Mouse (Mus musculus): ENCODE measurements around the gene Crebzf. TPM values are rescaled to one million over a fixed set of nuclear protein-coding genes. Genes with fewer than 3 reads are reported as not detected.

Crebzf gene
- total RNA-seq (2021), result 10 to 100 TPM; 81.7 to 93.1 TPM
- long read RNA-seq, experiment 1, transcript Crebzf-201 (1 exons, 3,376 nt), result minor isoform, 30 of 141 reads
- long read RNA-seq, experiment 1, transcript Crebzf-205 (2 exons, 1,380 nt), result major isoform, 72 of 141 reads
- long read RNA-seq, experiment 1, transcript Crebzf-203 (3 exons, 891 nt), result minor isoform, 20 of 141 reads
- long read RNA-seq, experiment 1, transcript Crebzf-207 (4 exons, 873 nt), result minor isoform, 7 of 141 reads
- long read RNA-seq, experiment 1, partial matches to known transcripts, result 1 of 141 reads
- long read RNA-seq, experiment 1, other reads (novel, unspliced or antisense), result 5 of 141 reads
- long read RNA-seq, experiment 2, transcript Crebzf-201 (1 exons, 3,376 nt), result minor isoform, 30 of 87 reads
- long read RNA-seq, experiment 2, transcript Crebzf-203 (3 exons, 891 nt), result minor isoform, 9 of 87 reads
- long read RNA-seq, experiment 2, transcript Crebzf-207 (4 exons, 873 nt), result minor isoform, 6 of 87 reads
- long read RNA-seq, experiment 2, transcript Crebzf-205 (2 exons, 1,380 nt), result major isoform, 34 of 87 reads
- long read RNA-seq, experiment 2, partial matches to known transcripts, result 2 of 87 reads
- long read RNA-seq, experiment 2, other reads (novel, unspliced or antisense), result 0 of 87 reads

- DNase-seq (ENCODE audit: low spot score in 2 of 2), result peak; percentile 92 to 96
Observed at GRCm38 (mm10) chr7:90442518-90443080, at the start of gene Crebzf. Crebzf (plus strand) TSS chr7:90442729.

GRCm38 (mm10) chr7:90395073-90395472 is 47.5 kb upstream of the Crebzf start:
- DNase-seq (ENCODE audit: low spot score in 2 of 2), result no peak

GRCm38 (mm10) chr7:90395928-90396327 is 46.6 kb upstream of the Crebzf start:
- no peak for DNase-seq (ENCODE audit: low spot score in 2 of 2)

- peak; percentile 67 to 75 for DNase-seq (ENCODE audit: low spot score in 2 of 2)
Observed at GRCm38 (mm10) chr7:90409934-90410333, 32.6 kb upstream of the Crebzf start.

DNA sequence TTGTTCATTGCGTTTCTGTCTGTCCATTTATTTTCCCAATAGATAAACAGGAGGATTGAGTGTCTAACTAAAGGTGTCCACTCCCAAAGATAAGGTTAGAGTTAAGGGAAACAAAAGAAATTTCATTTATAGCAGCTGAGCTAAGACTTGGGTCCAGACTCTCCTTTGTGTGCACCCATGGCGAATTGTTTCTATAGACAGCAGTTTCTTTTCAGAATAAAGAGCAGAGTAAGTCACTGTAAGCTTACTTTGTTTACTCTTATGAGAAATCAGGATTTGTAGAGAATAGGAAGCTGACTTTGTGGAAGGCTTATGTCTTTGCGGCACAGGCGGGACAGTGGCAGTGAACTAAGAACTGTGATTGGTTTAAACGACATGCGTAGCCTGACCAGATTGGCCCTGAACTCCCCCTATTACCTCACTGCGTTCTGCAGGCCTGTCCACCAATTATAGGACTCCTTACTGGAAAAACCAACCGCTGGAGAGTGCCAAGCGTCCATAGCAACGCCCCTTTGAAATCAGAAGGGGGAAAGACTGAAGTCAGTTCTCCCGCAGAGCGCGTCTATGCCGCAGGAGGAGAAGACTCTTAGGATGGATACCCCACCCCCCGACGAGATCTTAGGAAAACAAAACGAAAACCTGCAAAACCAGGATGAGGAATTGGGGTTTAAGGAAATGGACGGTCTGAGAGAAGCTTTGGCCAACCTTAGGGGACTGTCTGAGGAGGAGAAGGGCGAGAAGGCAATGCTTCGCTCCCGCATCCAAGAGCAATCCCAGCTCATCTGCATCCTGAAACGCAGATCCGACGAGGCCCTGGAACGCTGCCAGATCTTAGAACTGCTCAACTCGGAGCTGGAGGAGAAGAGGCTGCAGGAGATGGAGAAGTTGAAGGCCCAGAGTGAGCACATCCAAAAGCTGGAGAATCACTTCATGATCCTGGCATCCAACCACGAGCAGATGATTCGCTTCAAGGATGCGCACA is 16.2 kb upstream of the Crebzf start, which contains the start of gene Ccdc89:
TSS of gene Ccdc89 (plus strand) at position 558 of the 982 bp plus-strand sequence.
- DNase-seq (ENCODE audit: low spot score in 2 of 2), result peak; percentile 71 to 74

DNA sequence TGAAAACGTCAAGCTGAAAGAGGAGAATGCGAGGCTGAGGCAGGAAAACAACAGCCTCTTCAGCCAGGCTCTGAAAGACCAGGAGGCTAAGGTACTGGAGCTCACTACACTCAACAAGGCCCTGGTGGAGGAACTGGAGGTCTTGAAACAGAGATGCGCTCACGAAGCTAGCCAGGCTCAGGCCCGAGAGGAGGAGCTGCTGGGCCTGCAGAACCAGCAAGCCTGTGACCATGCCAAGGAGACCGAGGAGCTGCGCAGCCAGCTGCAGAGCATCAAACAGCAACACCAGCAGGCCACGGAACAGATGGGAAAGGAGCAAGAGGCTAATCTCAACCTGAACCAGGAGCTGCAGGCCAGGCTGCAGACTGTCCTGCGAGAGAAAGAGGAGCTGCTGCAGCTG is 15.5 kb upstream of the Crebzf start:
- DNase-seq (ENCODE audit: low spot score in 2 of 2), result no peak

GRCm38 (mm10) chr7:90432221-90432620 is 10.3 kb upstream of the Crebzf start:
- DNase-seq (ENCODE audit: low spot score in 2 of 2), result no peak

GRCm38 (mm10) chr7:90440044-90440443 is 2.5 kb upstream of the Crebzf start:
- DNase-seq (ENCODE audit: low spot score in 2 of 2), result no peak

- no peak for DNase-seq (ENCODE audit: low spot score in 2 of 2)
Observed at GRCm38 (mm10) chr7:90442070-90442469, 459 bp upstream of the Crebzf start.

DNA sequence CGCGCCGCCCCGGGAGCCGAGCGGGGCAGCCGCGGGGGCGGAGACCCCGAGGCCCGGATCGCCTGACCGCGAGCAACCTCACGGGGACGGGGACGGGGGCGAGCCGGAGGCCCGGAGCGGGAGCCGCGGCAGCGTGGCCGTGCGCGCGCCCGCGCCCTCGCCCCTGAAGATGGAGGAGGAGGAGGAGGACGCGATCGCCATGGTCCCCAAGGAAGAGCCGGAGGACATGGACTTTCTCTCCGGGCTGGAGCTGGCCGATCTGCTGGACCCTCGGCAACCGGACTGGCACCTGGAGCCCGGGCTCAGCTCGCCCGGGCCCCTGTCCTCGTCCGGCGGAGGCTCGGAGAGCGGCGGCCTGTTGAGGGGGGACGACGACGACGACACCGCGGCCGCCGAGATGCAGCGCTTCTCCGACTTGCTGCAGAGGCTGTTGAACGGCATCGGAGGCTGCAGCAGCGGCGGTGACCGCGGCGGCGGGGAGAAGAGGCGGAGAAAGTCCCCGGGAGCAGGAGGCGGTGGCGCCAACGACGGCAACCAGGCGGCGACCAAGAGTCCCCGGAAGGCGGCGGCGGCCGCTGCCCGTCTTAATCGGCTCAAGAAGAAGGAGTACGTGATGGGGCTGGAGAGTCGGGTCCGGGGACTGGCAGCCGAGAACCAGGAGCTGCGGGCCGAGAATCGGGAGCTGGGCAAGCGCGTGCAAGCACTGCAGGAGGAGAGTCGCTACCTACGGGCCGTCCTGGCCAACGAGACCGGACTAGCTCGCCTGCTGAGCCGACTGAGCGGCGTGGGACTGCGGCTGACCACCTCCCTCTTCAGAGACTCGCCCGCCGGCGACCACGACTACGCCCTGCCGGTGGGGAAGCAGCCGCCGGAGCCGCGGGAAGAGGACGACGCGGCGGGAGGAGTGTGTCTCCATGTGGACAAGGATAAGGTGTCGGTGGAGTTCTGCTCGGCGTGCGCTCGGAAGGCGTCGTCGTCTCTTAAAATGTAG is 867 bp downstream of the Crebzf start:
- peak; percentile 60 to 72 for DNase-seq (ENCODE audit: low spot score in 2 of 2)

GRCm38 (mm10) chr7:90444206-90444605 is 1.7 kb downstream of the Crebzf start:
- no peak for DNase-seq (ENCODE audit: low spot score in 2 of 2)

GRCm38 (mm10) chr7:90456149-90456844 is 13.8 kb downstream of the Crebzf start:
- DNase-seq (ENCODE audit: low spot score in 2 of 2), result no peak

DNA sequence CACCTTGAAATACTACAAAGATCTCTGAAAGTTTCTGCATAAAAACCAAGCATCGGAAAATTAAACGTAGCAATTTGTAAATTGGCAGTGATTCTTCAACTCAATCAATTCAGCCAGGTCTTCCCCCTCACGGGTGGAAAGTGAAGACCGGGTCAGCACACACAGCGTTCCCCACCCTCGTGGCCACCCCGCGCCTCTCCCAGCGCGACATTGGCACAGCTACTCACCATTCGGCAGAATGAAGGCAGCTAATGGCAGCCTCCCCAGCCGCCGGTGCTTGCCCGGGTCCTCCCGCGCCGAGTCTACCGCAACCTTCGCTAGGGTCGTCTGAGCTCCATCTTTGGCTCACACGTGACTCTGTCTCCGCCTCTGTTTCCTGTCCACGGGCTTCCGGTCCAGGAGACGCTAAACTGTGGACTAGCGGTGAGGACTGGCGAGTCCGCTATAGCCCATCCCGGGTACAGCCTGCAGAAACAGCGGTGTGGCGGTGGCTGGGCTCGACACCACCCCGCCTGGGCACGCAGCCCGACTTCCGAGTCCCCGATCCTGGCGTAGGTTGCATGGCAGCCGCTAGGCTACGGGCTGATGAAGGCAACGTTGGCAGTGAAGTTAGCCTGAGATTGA is 14.4 kb downstream of the Crebzf start, which contains the start of gene Tmem126a:
TSS of gene Tmem126a (minus strand) at position 385 of the 624 bp plus-strand sequence.
- peak; percentile 76 to 87 for DNase-seq (ENCODE audit: low spot score in 2 of 2)

GRCm38 (mm10) chr7:90457517-90457916 is 15.0 kb downstream of the Crebzf start:
- no peak for DNase-seq (ENCODE audit: low spot score in 2 of 2)

DNA sequence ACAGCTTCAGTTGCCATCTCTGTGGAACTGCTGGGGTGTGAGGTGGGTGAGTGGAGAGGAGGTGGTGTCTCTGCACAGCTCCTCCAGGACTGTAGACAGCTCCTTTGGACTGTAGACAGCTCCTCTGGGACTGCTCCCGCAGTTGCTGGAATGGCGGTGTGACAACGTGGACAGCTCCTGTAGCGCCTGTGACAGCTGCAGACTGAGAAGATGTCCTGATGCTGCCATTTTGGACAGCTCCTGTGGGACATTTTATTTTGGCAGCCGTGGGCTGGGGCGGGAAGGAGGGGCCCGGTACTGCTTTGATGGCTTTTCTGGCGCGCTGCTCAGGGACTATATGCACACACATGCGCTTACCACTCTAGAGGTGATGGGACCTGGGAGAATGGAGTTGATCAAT is 17.8 kb downstream of the Crebzf start:
- no peak for DNase-seq (ENCODE audit: low spot score in 2 of 2)

DNA sequence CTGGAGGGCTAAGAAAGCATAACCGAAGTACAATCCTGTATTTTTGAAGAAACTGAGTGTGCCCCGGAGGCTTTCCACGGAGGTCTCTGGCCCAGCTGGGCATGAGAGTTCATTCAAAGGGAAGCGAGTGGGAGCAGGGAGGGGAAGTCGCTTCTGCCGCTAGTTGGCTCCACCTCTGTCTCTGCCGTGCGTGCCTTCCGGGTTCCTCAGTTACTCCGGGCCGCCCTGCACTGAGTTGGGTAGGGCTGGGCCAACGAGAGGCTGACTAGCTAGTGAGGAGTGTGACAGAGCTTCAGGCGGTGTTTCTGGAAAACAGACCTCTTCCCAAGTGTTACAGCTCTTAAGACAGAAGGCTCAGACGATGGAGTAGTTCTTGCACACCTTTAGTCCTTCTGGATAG is 18.4 kb downstream of the Crebzf start:
- no peak for DNase-seq (ENCODE audit: low spot score in 2 of 2)

DNA sequence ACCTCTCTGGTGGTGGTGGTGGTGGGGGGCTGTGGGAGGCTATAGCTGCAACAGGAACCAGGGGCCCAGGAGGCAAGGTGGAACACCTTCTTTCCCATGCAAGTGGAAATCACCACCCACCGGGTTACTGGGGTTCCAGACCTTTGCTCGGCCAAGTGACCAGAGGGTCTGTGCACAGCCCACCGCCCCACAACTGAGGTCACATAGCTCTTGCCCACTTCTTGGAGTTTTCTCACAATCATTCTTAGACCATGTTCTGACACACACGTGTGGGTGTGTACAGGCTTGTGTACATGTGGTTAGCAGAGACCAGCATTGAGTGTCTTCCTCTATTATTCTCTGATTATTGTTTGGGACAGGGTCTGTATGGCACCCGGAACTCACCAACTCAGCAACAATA is 18.9 kb downstream of the Crebzf start:
- DNase-seq (ENCODE audit: low spot score in 2 of 2), result no peak

DNA sequence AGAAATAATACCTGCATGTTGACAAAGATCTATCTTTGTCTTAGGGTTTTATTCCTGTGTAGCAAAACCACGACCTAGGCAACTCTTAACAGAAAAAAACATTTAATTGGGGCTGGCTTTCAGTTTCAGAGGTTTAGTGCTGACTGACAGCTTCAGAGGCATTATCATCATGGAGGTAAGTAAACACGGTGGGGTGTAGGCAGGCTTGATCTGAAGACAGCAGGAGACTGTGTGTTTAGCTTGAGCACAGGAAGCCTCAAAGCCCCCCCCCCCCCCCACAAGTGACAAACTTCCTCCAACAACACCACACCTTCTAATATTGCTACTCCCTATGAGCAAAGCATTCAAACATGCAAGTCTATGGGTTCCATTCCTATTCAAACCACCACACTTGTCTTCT is 31.0 kb downstream of the Crebzf start:
- DNase-seq (ENCODE audit: low spot score in 2 of 2), result no peak
